Mouse (Mus musculus) c-Kit-positive CD71-positive TER-119-negative erythroid progenitor cells, embryonic 14.5 days (primary cell): ENCODE data around the gene Shroom4.
"Not testable (repeated sequence)": the region's sequence is repeated elsewhere in the genome, so short reads cannot be mapped to it uniquely, and the experiment has no call there.

Experiments used
- DNase-seq: peaks from one replicate; pipeline ENCODE4 v3.0.0-alpha.2; 2013; ENCODE audit warnings: low read depth

Shroom4 gene

GRCm38 (mm10) chrX:6399626-6400397, at the start of gene Shroom4:
TSS of gene Shroom4 (plus strand) at chrX:6399854.
- peak; percentile 1 for DNase-seq

- DNase-seq = no peak
These were observed 42.8 kb upstream of the Shroom4 start for GRCm38 (mm10) chrX:6356876-6357275.

- no peak for DNase-seq
These were observed 42.0 kb upstream of the Shroom4 start for GRCm38 (mm10) chrX:6357503-6358114.

GRCm38 (mm10) chrX:6368822-6369221, 30.8 kb upstream of the Shroom4 start:
- no peak for DNase-seq

GRCm38 (mm10) chrX:6370706-6371105, 28.9 kb upstream of the Shroom4 start:
- DNase-seq = no peak

GRCm38 (mm10) chrX:6393861-6394260, 5.8 kb upstream of the Shroom4 start:
- no peak for DNase-seq

GRCm38 (mm10) chrX:6399193-6399592, 461 bp upstream of the Shroom4 start:
- no peak for DNase-seq

GRCm38 (mm10) chrX:6400398-6401020, 855 bp downstream of the Shroom4 start:
- DNase-seq = no peak

- DNase-seq = no peak
These were observed 3.3 kb downstream of the Shroom4 start for GRCm38 (mm10) chrX:6402921-6403320.

- DNase-seq = no peak
These were observed 9.5 kb downstream of the Shroom4 start for GRCm38 (mm10) chrX:6409114-6409513.

- DNase-seq = no peak
These were observed 15.8 kb downstream of the Shroom4 start for GRCm38 (mm10) chrX:6415412-6415811.

- no peak for DNase-seq
These were observed 16.3 kb downstream of the Shroom4 start for GRCm38 (mm10) chrX:6415936-6416335.

GRCm38 (mm10) chrX:6418140-6418539, 18.5 kb downstream of the Shroom4 start:
- DNase-seq = no peak

GRCm38 (mm10) chrX:6435260-6435659, 35.6 kb downstream of the Shroom4 start:
- DNase-seq = no peak

GRCm38 (mm10) chrX:6446422-6446821, 46.8 kb downstream of the Shroom4 start:
- no peak for DNase-seq

GRCm38 (mm10) chrX:6448001-6448400, 48.3 kb downstream of the Shroom4 start:
- no peak for DNase-seq

- DNase-seq = no peak
These were observed 53.6 kb downstream of the Shroom4 start for GRCm38 (mm10) chrX:6453220-6453619.

- not testable (repeated sequence) for DNase-seq
These were observed 69.6 kb downstream of the Shroom4 start for GRCm38 (mm10) chrX:6469251-6469650.

- DNase-seq = not testable (repeated sequence)
These were observed 72.9 kb downstream of the Shroom4 start for GRCm38 (mm10) chrX:6472563-6472962.

- DNase-seq = no peak
These were observed 75.5 kb downstream of the Shroom4 start for GRCm38 (mm10) chrX:6475177-6475576.

- DNase-seq = no peak
These were observed 82.6 kb downstream of the Shroom4 start for GRCm38 (mm10) chrX:6482268-6482667.

- no peak for DNase-seq
These were observed 84.2 kb downstream of the Shroom4 start for GRCm38 (mm10) chrX:6483817-6484216.

- no peak for DNase-seq
These were observed 90.8 kb downstream of the Shroom4 start for GRCm38 (mm10) chrX:6490433-6490832.
